Comparison of ENCODE assay signal across 17 mouse cellular contexts in the genomic region with DNA sequence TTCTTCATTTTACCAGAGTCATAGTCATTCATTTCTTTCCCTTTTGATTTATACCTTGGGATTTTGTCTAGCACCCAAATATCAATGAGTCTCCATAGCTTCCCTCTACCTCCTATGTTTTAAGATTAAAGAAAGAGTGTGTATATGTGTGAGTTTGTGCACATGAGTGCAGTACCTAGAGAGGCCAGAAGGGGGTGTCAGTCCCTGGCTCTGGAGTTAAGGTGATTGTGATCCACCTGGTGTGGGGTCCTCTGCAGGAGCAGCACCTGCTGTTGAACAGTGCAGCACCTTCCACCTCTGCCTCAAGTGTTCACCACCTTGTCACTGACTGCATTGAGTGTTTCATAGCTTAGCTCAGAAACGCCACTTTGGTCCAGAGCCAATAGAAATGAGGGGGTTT. TPM values are rescaled to one million over a fixed set of nuclear protein-coding genes. Genes with fewer than 3 reads are reported as not detected.
DNase-seq lines count a peak whose midpoint lies in the region; TF ChIP-seq lines count a peak whose summit lies in the region.
"Had no signal": no experiment of that assay in that cellular context is flagged by ENCODE, and none has a peak within 500 bp of the region (broad histone marks: within the 10 kb centered on the region; RNA-seq: fewer than 3 reads in every experiment).

No protein-coding gene starts in this region.

- DNase-seq in cerebellum, adult 2 months = no peak
- DNase-seq in cerebellum, adult 9-10 months = no peak
- no peak for DNase-seq in left cerebral cortex, adult 2 months (ENCODE audit: extremely low spot score in 1 of 2, low spot score in 2 of 2)
- no peak for DNase-seq in left cerebral cortex, adult 11 months (ENCODE audit: low spot score)
- DNase-seq in 3T3-L1 (ENCODE audit: low read depth, low spot score) (peak; percentile 9), ZHBTc4 (ENCODE audit: low read depth, low spot score) (peak; percentile 63)
- no peak for DNase-seq in adrenal gland, adult 18-20 months (ENCODE audit: low spot score in 2 of 2)
- no peak for DNase-seq in T-cell, adult 2 months (ENCODE audit: low spot score)
- DNase-seq: adrenal gland, adult 2 months; heart, postnatal 4 days; kidney, postnatal 36 days; lung, postnatal 36 days had no signal

- H3K27me3 ChIP-seq in cerebellum, adult 2 months (ENCODE audit: control insufficient read depth, insufficient read depth, low read length) = no peaks in the 10 kb centered on the region
- H3K27me3 ChIP-seq: embryonic facial prominence, embryonic 12.5 days; limb, embryonic 13.5 days; midbrain, embryonic 13.5 days; neural tube, embryonic 12.5 days; stomach, embryonic 15.5 days had no signal

- intact Hi-C loops in left cerebral cortex, adult 2 months (cut with DNase I) = loop anchor here (5.0 to 10.0 kb wide), 2 partner anchors 291 to 684 kb away; no protein-coding TSS in a partner anchor

- no peak for TF ChIP-seq POLR2A in cerebellum, adult 2 months (IDR thresholded peaks at IDR 0.05; ENCODE audit: borderline replicate concordance, insufficient read depth, low read length)

- no peak overlapping the region for H3K27ac ChIP-seq in cerebellum, adult 2 months (ENCODE audit: insufficient read depth, low read length)
- no peak overlapping the region for H3K27ac ChIP-seq in left cerebral cortex, adult 2 months
- H3K27ac ChIP-seq: embryonic facial prominence, embryonic 12.5 days; limb, embryonic 13.5 days; midbrain, embryonic 13.5 days; neural tube, embryonic 12.5 days; stomach, embryonic 15.5 days had no signal

- no peak overlapping the region for H3K4me3 ChIP-seq in cerebellum, adult 2 months (replicated peaks; ENCODE audit: insufficient read depth, low read depth, low read length)
- H3K4me3 ChIP-seq in left cerebral cortex, adult 2 months = no peak overlapping the region
- H3K4me3 ChIP-seq: embryonic facial prominence, embryonic 12.5 days; limb, embryonic 13.5 days; midbrain, embryonic 13.5 days; neural tube, embryonic 12.5 days; stomach, embryonic 15.5 days had no signal

- WGBS in cerebellum, adult 2 months = 88% methylated on average over 1 of the region's 1 CpGs

- H3K4me1 ChIP-seq in cerebellum, adult 2 months (ENCODE audit: control insufficient read depth, insufficient read depth, low read length) = no peaks in the 10 kb centered on the region
- H3K4me1 ChIP-seq: embryonic facial prominence, embryonic 12.5 days; midbrain, embryonic 13.5 days; neural tube, embryonic 12.5 days; stomach, embryonic 15.5 days had no signal

- peak; percentile 23; the same call in 1 of the 2 replicates for TF ChIP-seq CTCF in cerebellum, adult 2 months (IDR thresholded peaks at IDR 0.05; ENCODE audit: borderline replicate concordance, insufficient read depth, low read depth, low read length)
- TF ChIP-seq CTCF in left cerebral cortex, adult 2 months (IDR thresholded peaks at IDR 0.05) = peak; percentile 36

RNA-seq across cellular contexts. Expression of a gene that starts 23.8 kb away (rescaled TPM):
- 5.2 and 5.3 TPM in 2 replicates for polyA plus RNA-seq in cerebellum, adult 2 months (2012; rRNA removed)
- total RNA-seq in left cerebral cortex, adult 2 months (2021) = 1 to 10 TPM; 6.1 to 9.0 TPM
- 10 to 100 TPM; 19.2 to 24.1 TPM for total RNA-seq in adrenal gland, adult 18-20 months (2021)

RNA-seq across cellular contexts. Expression of a gene that starts 25.9 kb away (rescaled TPM):
- polyA plus RNA-seq in cerebellum, adult 2 months (2012; rRNA removed) = 36.3 and 38.7 TPM in 2 replicates
- total RNA-seq in left cerebral cortex, adult 2 months (2021) = 10 to 100 TPM; 36.9 to 38.1 TPM
- 10 to 100 TPM; 19.5 to 20.1 TPM for total RNA-seq in adrenal gland, adult 18-20 months (2021)

Comparison
In these comparisons a context has a peak if more than half of its experiments do, and no peak if none do; other contexts are left out.
1. DNase-seq: peak in 3T3-L1 (single experiment) and ZHBTc4 (single experiment); none in cerebellum, adult 2 months (0 of 2), cerebellum, adult 9-10 months (single experiment), left cerebral cortex, adult 2 months (0 of 2), left cerebral cortex, adult 11 months (single experiment), adrenal gland, adult 18-20 months (0 of 2) and T-cell, adult 2 months (single experiment).